Mouse (Mus musculus) myocyte (in vitro differentiated cells): ENCODE measurements around the gene Zfp683. TPM values are rescaled to one million over a fixed set of nuclear protein-coding genes. Genes with fewer than 3 reads are reported as not detected.

Source experiments
- H3K27me3 ChIP-seq: one replicate; pipeline ENCODE4 v1.6.1; 2011; ENCODE audit not compliant: control insufficient read depth, insufficient read depth, insufficient read length
- H3K36me3 ChIP-seq: one replicate; pipeline ENCODE4 v1.6.1; 2011; ENCODE audit not compliant: control insufficient read depth, insufficient read depth
- H3K4me2 ChIP-seq: one replicate; pipeline ENCODE4 v1.6.1; 2011; ENCODE audit warnings: low read depth, control low read depth
- H3K4me3 ChIP-seq: one replicate; pipeline ENCODE4 v1.5.1; 2011; ENCODE audit warnings: mild to moderate bottlenecking, control low read depth, moderate library complexity
- H3K79me2 ChIP-seq: one replicate; pipeline ENCODE4 v1.6.1; 2011; ENCODE audit not compliant: control insufficient read depth, insufficient read depth
- H3ac ChIP-seq: one replicate; pipeline ENCODE4 v1.6.1; 2011; ENCODE audit not compliant: control insufficient read depth, insufficient read length
- CEBPB ChIP-seq: IDR thresholded peaks from 2 replicates; pipeline ENCODE4 v1.6.1; 2011; ENCODE audit warnings: mild to moderate bottlenecking, moderate library complexity; ENCODE audit not compliant: poor library complexity, insufficient read depth, severe bottlenecking
- E2F4 ChIP-seq: IDR thresholded peaks from one replicate; pipeline ENCODE4 v1.6.1; 2011; ENCODE audit warnings: mild to moderate bottlenecking, control low read depth, moderate library complexity; ENCODE audit not compliant: insufficient read depth
- MAX ChIP-seq: IDR thresholded peaks from one replicate; pipeline ENCODE4 v1.6.1; 2011; ENCODE audit warnings: low read depth, mild to moderate bottlenecking, control low read depth
- MYOD1 ChIP-seq, 3 experiments: IDR thresholded peaks; one replicate each; pipeline ENCODE4 v1.6.1; 2011; ENCODE audit warnings: control low read depth in 2 of 3, low read depth in 2 of 3, mild to moderate bottlenecking in 2 of 3, moderate library complexity in 1 of 3; ENCODE audit not compliant: insufficient read length in 2 of 3, control insufficient read depth in 1 of 3
- MYOG ChIP-seq, 3 experiments: IDR thresholded peaks; one replicate each; pipeline ENCODE4 v1.6.1; 2011; ENCODE audit warnings: control low read depth in 2 of 3, low read depth in 2 of 3, mild to moderate bottlenecking in 2 of 3; ENCODE audit not compliant: insufficient read length in 2 of 3, control insufficient read depth in 1 of 3, insufficient read depth in 1 of 3
- POLR2A ChIP-seq: IDR thresholded peaks from one replicate; pipeline ENCODE4 v1.6.1; 2011; ENCODE audit warnings: low read depth, mild to moderate bottlenecking, control low read depth, moderate library complexity; ENCODE audit not compliant: insufficient read length
- POLR2AphosphoS2 ChIP-seq: IDR thresholded peaks from one replicate; pipeline ENCODE4 v1.6.1; 2011; ENCODE audit warnings: low read depth, control low read depth; ENCODE audit not compliant: insufficient read length
- REST ChIP-seq: IDR thresholded peaks from one replicate; pipeline ENCODE4 v1.6.1; 2011; ENCODE audit warnings: mild to moderate bottlenecking, control low read depth, moderate library complexity; ENCODE audit not compliant: insufficient read depth, insufficient read length
- SRF ChIP-seq: IDR thresholded peaks from one replicate; pipeline ENCODE4 v1.6.1; 2011; ENCODE audit warnings: low read depth; ENCODE audit not compliant: control insufficient read depth, insufficient read length
- TCF12 ChIP-seq: IDR thresholded peaks from one replicate; pipeline ENCODE4 v1.6.1; 2011; ENCODE audit warnings: mild to moderate bottlenecking, control low read depth; ENCODE audit not compliant: poor library complexity, insufficient read depth, severe bottlenecking
- TCF3 ChIP-seq: IDR thresholded peaks from one replicate; pipeline ENCODE4 v1.6.1; 2011; ENCODE audit warnings: low read depth, control low read depth; ENCODE audit not compliant: insufficient read length
- USF1 ChIP-seq: IDR thresholded peaks from one replicate; pipeline ENCODE4 v1.6.1; 2011; ENCODE audit warnings: low read depth, mild to moderate bottlenecking, control low read depth, moderate library complexity
- polyA plus RNA-seq: library from polyadenylated mRNA; unstranded; fragments of >200 nt; fragmentation: generic; extraction: Trizol; gene quantifications from one replicate; pipeline ENCODE4 v1.2.1, GENCODE M21; 2012; ENCODE audit warnings: missing spikeins

The Zfp683 gene
- polyA plus RNA-seq, 1 experiment: not detected

- peak within 1 kb of the TSS; percentile 76 for H3K4me2 ChIP-seq
- peak within 1 kb of the TSS; percentile 25 for H3K4me3 ChIP-seq
- no peaks in the 10 kb centered on the region for H3K79me2 ChIP-seq
- no peaks in the 10 kb centered on the region for H3K27me3 ChIP-seq
- H3ac ChIP-seq: peak within 1 kb of the TSS; percentile 61
- no peaks in the 10 kb centered on the region for H3K36me3 ChIP-seq
- TF ChIP-seq USF1: peak; percentile 59
- no peak for TF ChIP-seq TCF3
- TF ChIP-seq POLR2A: peak; percentile 29
Observed at GRCm38 (mm10) chr4:134101979-134102741, 48.5 kb downstream of the Zfp683 start, which contains the start of gene Ubxn11. Gene Ubxn11, plus strand, starts transcription at chr4:134102570.

- no peaks in the 10 kb centered on the region for H3K27me3 ChIP-seq
- H3K36me3 ChIP-seq: no peaks in the 10 kb centered on the region
- peak overlapping the region; percentile 76 for H3K4me2 ChIP-seq
- peak overlapping the region; percentile 61 for H3ac ChIP-seq
- no peaks in the 10 kb centered on the region for H3K79me2 ChIP-seq
- peak overlapping the region; percentile 25 for H3K4me3 ChIP-seq
- TF ChIP-seq E2F4 (no peak), SRF (no peak), TCF12 (no peak), MYOD1 (IDR thresholded peaks at IDR 0.05; ENCODE audit: control insufficient read depth in 1 of 3, insufficient read length in 2 of 3, low read depth in 2 of 3) (no peak), TCF3 (no peak), CEBPB (no peak), POLR2AphosphoS2 (no peak), MYOG (IDR thresholded peaks at IDR 0.05; ENCODE audit: control insufficient read depth in 1 of 3, insufficient read depth in 1 of 3, insufficient read length in 2 of 3, low read depth in 2 of 3) (no peak)
Observed at GRCm38 (mm10) chr4:134102742-134103119, 49.1 kb downstream of the Zfp683 start.

GRCm38 (mm10) chr4:134106105-134106504 lies 52.5 kb downstream of the Zfp683 start:
- H3K36me3 ChIP-seq: no peaks in the 10 kb centered on the region
- no peak overlapping the region for H3ac ChIP-seq
- no peak for TF ChIP-seq CEBPB
- TF ChIP-seq TCF3: no peak
- no peak for TF ChIP-seq TCF12
- no peak for TF ChIP-seq USF1
- no peak for TF ChIP-seq MYOG (IDR thresholded peaks at IDR 0.05; ENCODE audit: control insufficient read depth in 1 of 3, insufficient read depth in 1 of 3, insufficient read length in 2 of 3, low read depth in 2 of 3)
- no peak for TF ChIP-seq POLR2AphosphoS2
- no peak for TF ChIP-seq E2F4
- TF ChIP-seq REST: no peak
- no peaks in the 10 kb centered on the region for H3K27me3 ChIP-seq
- no peaks in the 10 kb centered on the region for H3K79me2 ChIP-seq
- H3K4me3 ChIP-seq: no peak overlapping the region
- H3K4me2 ChIP-seq: no peak overlapping the region

GRCm38 (mm10) chr4:134107730-134108129 lies 54.1 kb downstream of the Zfp683 start:
- TF ChIP-seq MYOG (IDR thresholded peaks at IDR 0.05; ENCODE audit: control insufficient read depth in 1 of 3, insufficient read depth in 1 of 3, insufficient read length in 2 of 3, low read depth in 2 of 3) (no peak), TCF3 (no peak), POLR2AphosphoS2 (no peak), REST (no peak), E2F4 (no peak), CEBPB (no peak), TCF12 (no peak), POLR2A (no peak), SRF (no peak), MAX (no peak), USF1 (no peak), MYOD1 (IDR thresholded peaks at IDR 0.05; ENCODE audit: control insufficient read depth in 1 of 3, insufficient read length in 2 of 3, low read depth in 2 of 3) (no peak)
- H3K36me3 ChIP-seq: no peaks in the 10 kb centered on the region
- no peaks in the 10 kb centered on the region for H3K79me2 ChIP-seq
- H3ac ChIP-seq: no peak overlapping the region
- H3K27me3 ChIP-seq: no peaks in the 10 kb centered on the region
- no peak overlapping the region for H3K4me3 ChIP-seq
- H3K4me2 ChIP-seq: no peak overlapping the region

GRCm38 (mm10) chr4:134108196-134108595 lies 54.6 kb downstream of the Zfp683 start:
- TF ChIP-seq REST: no peak
- TF ChIP-seq POLR2AphosphoS2: no peak
- TF ChIP-seq SRF: no peak
- TF ChIP-seq E2F4: no peak
- TF ChIP-seq POLR2A: no peak
- TF ChIP-seq MAX: no peak
- no peak for TF ChIP-seq CEBPB
- TF ChIP-seq MYOG (IDR thresholded peaks at IDR 0.05; ENCODE audit: control insufficient read depth in 1 of 3, insufficient read depth in 1 of 3, insufficient read length in 2 of 3, low read depth in 2 of 3): no peak
- no peak for TF ChIP-seq TCF12
- no peak for TF ChIP-seq TCF3
- no peak for TF ChIP-seq USF1

More at GRCm38 (mm10) chr4:134108196-134108595, 54.6 kb downstream of the Zfp683 start:
- H3K79me2 ChIP-seq: no peaks in the 10 kb centered on the region
- no peaks in the 10 kb centered on the region for H3K36me3 ChIP-seq
- H3K4me2 ChIP-seq: no peak overlapping the region
- H3K27me3 ChIP-seq: no peaks in the 10 kb centered on the region
- H3K4me3 ChIP-seq: no peak overlapping the region
- H3ac ChIP-seq: no peak overlapping the region

Other genes with a start within 250 kb of the Zfp683 start
- 1.7 TPM for gene Rps6ka1, start 166.0 kb upstream of the Zfp683 start, polyA plus RNA-seq
- 108 TPM for gene Hmgn2, start 85.2 kb upstream of the Zfp683 start, polyA plus RNA-seq
- 30.5 TPM for gene Dhdds, start 52.9 kb upstream of the Zfp683 start, polyA plus RNA-seq
- 0.16 TPM for gene Lin28a, start 35.0 kb upstream of the Zfp683 start, polyA plus RNA-seq
- 0.58 TPM for gene Crybg2, start 7.0 kb downstream of the Zfp683 start, polyA plus RNA-seq
- gene Cd52, start 41.2 kb downstream of the Zfp683 start, polyA plus RNA-seq: not detected
- 1.5 TPM for gene Ubxn11, start 48.7 kb downstream of the Zfp683 start, polyA plus RNA-seq
- 262 TPM for gene Sh3bgrl3, start 75.0 kb downstream of the Zfp683 start, polyA plus RNA-seq
- gene Cep85, start 133.3 kb downstream of the Zfp683 start, polyA plus RNA-seq: 21.4 TPM
- not detected for gene Gm7534, start 149.2 kb downstream of the Zfp683 start, polyA plus RNA-seq
- gene Catsper4, start 173.5 kb downstream of the Zfp683 start, polyA plus RNA-seq: not detected
- gene Cnksr1, start 184.6 kb downstream of the Zfp683 start, polyA plus RNA-seq: 0.29 TPM
- gene E130218I03Rik, start 189.8 kb downstream of the Zfp683 start, polyA plus RNA-seq: 0.43 TPM
- 15.7 TPM for gene Zfp593, start 191.8 kb downstream of the Zfp683 start, polyA plus RNA-seq
- not detected for gene Gm30191, start 193.1 kb downstream of the Zfp683 start, polyA plus RNA-seq
- gene Grrp1, start 200.3 kb downstream of the Zfp683 start, polyA plus RNA-seq: 0.17 TPM
- gene Pdik1l, start 234.1 kb downstream of the Zfp683 start, polyA plus RNA-seq: 1.6 TPM